Mouse (Mus musculus): ENCODE data around the gene Gimap8. TPM values are rescaled to one million over a fixed set of nuclear protein-coding genes. Genes with fewer than 3 reads are reported as not detected.

Gene Gimap8
- total and polyA plus RNA-seq, 3 experiments: 4.1 to 7.6 (median 7.1) TPM

DNA sequence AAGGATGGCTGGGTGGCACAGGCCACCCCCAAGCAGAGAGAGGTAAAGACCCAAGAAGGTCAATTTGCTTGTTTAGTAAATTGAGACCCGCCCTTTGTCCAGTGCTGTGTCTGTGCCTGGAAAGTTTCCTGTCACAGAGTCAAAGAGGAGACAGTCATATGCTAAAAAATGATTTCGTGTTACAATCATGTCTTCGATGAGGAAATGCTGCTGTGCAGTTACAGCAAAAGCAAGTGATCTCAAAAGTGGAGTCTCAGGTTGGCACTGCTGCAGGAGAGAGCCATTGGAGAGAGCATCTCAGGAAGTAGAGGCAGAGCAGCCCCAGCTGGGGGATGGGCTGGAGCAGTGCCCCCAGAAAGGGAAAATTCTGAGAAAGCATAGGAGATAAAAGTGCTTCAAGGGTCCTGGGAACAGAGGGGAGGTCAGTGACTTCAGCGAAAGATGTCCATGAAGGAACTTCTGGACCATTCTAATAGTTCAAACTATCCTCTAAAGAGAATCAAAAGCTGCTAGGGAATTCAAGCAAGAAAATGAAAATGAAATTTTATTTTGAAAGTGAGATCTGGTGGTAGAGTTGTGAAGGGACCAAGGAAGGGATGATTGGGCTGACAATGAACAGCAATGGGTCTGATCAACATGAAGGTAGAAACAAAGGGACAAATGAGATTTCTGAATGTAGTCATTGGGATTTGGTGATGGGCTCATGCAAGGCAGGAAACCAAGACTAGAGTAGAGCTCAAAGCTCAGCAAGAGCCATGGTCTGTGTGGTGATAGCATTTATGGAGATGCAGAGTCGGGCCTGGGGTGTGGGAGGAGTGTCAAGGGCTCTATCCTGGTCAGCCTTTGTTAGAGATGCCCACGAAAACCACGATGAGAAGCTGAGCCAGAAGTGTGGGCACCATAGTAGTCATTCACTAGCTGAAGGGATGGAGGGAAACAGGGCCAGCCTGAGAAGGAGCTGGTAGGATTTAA lies 38.9 kb downstream of the Gimap8 start:
- Histone ChIP-seq H3K27ac (peak overlapping the region; percentile 93), H3K27me3 (ENCODE audit: control insufficient read depth, insufficient read depth, low read length) (no peaks in the 10 kb centered on the region), H3K9ac (ENCODE audit: low read depth, low read length) (peak overlapping the region; percentile 72), H3K36me3 (ENCODE audit: control insufficient read depth, insufficient read depth, low read length) (peaks cover 21% of the 10 kb centered on the region), H3K4me3 (peak overlapping the region; percentile 39), H3K79me2 (replicated peaks; ENCODE audit: control insufficient read depth, insufficient read depth, low read length) (no peaks in the 10 kb centered on the region), H3K4me1 (ENCODE audit: control insufficient read depth, insufficient read depth, low read length) (peaks cover 11% of the 10 kb centered on the region)
- WGBS: 43% methylated on average over 7 of the region's 7 CpGs
- TF ChIP-seq POLR2A (IDR thresholded peaks at IDR 0.05; ENCODE audit: insufficient read depth, low read depth, low read length) (peak; percentile 27; the same call in 1 of the 2 replicates), CTCF (IDR thresholded peaks at IDR 0.05) (no peak)
- no peak for DNase-seq
- intact Hi-C loops (cut with DNase I): loop anchor here (2.0 kb wide), 1 partner anchor 15 kb away; no protein-coding TSS in a partner anchor

- Histone ChIP-seq H3K36me3 (ENCODE audit: control insufficient read depth, insufficient read depth, low read length) (peaks cover 22% of the 10 kb centered on the region), H3K27me3 (ENCODE audit: control insufficient read depth, insufficient read depth, low read length) (no peaks in the 10 kb centered on the region), H3K79me2 (replicated peaks; ENCODE audit: control insufficient read depth, insufficient read depth, low read length) (no peaks in the 10 kb centered on the region), H3K27ac (peak overlapping the region; percentile 93), H3K4me1 (ENCODE audit: control insufficient read depth, insufficient read depth, low read length) (peaks cover 9% of the 10 kb centered on the region), H3K9ac (ENCODE audit: low read depth, low read length) (no peak overlapping the region), H3K4me3 (no peak overlapping the region; the same call in 1 of the 2 replicates)
- 45% methylated on average over 2 of the region's 2 CpGs for WGBS
- intact Hi-C loops (cut with DNase I): no loop called here
- no peak for DNase-seq
- TF ChIP-seq EP300 (IDR thresholded peaks at IDR 0.05; ENCODE audit: insufficient read depth, low read depth, low read length) (no peak), POLR2A (IDR thresholded peaks at IDR 0.05; ENCODE audit: insufficient read depth, low read depth, low read length) (no peak), CTCF (IDR thresholded peaks at IDR 0.05) (no peak)
Measured at GRCm38 (mm10) chr6:48687077-48687476, 40.0 kb downstream of the Gimap8 start.

- intact Hi-C loops (cut with DNase I): no loop called here
- no peak overlapping the region for H3K4me3 ChIP-seq
- 37% methylated on average over 2 of the region's 2 CpGs for WGBS
- no peaks in the 10 kb centered on the region for H3K79me2 ChIP-seq (replicated peaks; ENCODE audit: control insufficient read depth, insufficient read depth, low read length)
- H3K27ac ChIP-seq: peak overlapping the region; percentile 28; the same call in 1 of the 2 replicates
- no peaks in the 10 kb centered on the region for H3K27me3 ChIP-seq (ENCODE audit: control insufficient read depth, insufficient read depth, low read length)
- H3K36me3 ChIP-seq (ENCODE audit: control insufficient read depth, insufficient read depth, low read length): peaks cover 22% of the 10 kb centered on the region
- H3K9ac ChIP-seq (ENCODE audit: low read depth, low read length): no peak overlapping the region
- no peak for TF ChIP-seq CTCF (IDR thresholded peaks at IDR 0.05)
- no peak for TF ChIP-seq EP300 (IDR thresholded peaks at IDR 0.05; ENCODE audit: insufficient read depth, low read depth, low read length)
- no peak for TF ChIP-seq POLR2A (IDR thresholded peaks at IDR 0.05; ENCODE audit: insufficient read depth, low read depth, low read length)
- H3K4me1 ChIP-seq (ENCODE audit: control insufficient read depth, insufficient read depth, low read length): peaks cover 8% of the 10 kb centered on the region
- no peak for DNase-seq
Measured at GRCm38 (mm10) chr6:48689320-48689719, 42.3 kb downstream of the Gimap8 start.

DNA sequence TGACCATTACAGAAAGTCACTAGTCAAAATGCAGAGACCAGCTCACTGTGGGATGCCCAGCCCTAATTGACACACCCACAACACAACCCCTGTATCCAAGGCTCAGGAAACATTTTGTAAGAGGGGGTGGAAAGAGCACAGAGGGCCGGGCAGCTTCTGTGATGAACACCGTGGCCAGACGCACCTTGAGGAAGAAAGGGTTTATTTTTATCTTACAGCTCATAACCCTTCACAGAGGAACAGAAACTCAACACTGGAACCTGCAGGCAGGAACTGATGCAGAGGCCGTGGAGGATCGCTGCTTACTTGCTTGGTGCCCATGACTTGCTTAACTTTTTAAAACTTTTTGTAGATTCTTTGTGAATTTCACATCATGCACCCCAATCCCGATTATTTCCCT lies 45.9 kb downstream of the Gimap8 start:
- no peak for DNase-seq
- H3K27me3 ChIP-seq (ENCODE audit: control insufficient read depth, insufficient read depth, low read length): no peaks in the 10 kb centered on the region
- H3K27ac ChIP-seq: no peak overlapping the region
- peaks cover 7% of the 10 kb centered on the region for H3K4me1 ChIP-seq (ENCODE audit: control insufficient read depth, insufficient read depth, low read length)
- no peaks in the 10 kb centered on the region for H3K79me2 ChIP-seq (replicated peaks; ENCODE audit: control insufficient read depth, insufficient read depth, low read length)
- TF ChIP-seq CTCF (IDR thresholded peaks at IDR 0.05) (no peak), EP300 (IDR thresholded peaks at IDR 0.05; ENCODE audit: insufficient read depth, low read depth, low read length) (no peak), POLR2A (IDR thresholded peaks at IDR 0.05; ENCODE audit: insufficient read depth, low read depth, low read length) (no peak)
- no peak overlapping the region for H3K4me3 ChIP-seq
- H3K9ac ChIP-seq (ENCODE audit: low read depth, low read length): no peak overlapping the region
- H3K36me3 ChIP-seq (ENCODE audit: control insufficient read depth, insufficient read depth, low read length): peaks cover 26% of the 10 kb centered on the region
- 59% methylated on average over 6 of the region's 6 CpGs for WGBS
- intact Hi-C loops (cut with DNase I): no loop called here

- no peaks in the 10 kb centered on the region for H3K27me3 ChIP-seq (ENCODE audit: control insufficient read depth, insufficient read depth, low read length)
- DNase-seq: no peak
- no peaks in the 10 kb centered on the region for H3K79me2 ChIP-seq (replicated peaks; ENCODE audit: control insufficient read depth, insufficient read depth, low read length)
- intact Hi-C loops (cut with DNase I): no loop called here
- peaks cover 32% of the 10 kb centered on the region for H3K36me3 ChIP-seq (ENCODE audit: control insufficient read depth, insufficient read depth, low read length)
- peak overlapping the region; percentile 90 for H3K27ac ChIP-seq
- H3K4me3 ChIP-seq: no peak overlapping the region
- peaks cover 24% of the 10 kb centered on the region for H3K4me1 ChIP-seq (ENCODE audit: control insufficient read depth, insufficient read depth, low read length)
- no peak for TF ChIP-seq CTCF (IDR thresholded peaks at IDR 0.05)
- TF ChIP-seq POLR2A (IDR thresholded peaks at IDR 0.05; ENCODE audit: insufficient read depth, low read depth, low read length): no peak
- TF ChIP-seq EP300 (IDR thresholded peaks at IDR 0.05; ENCODE audit: insufficient read depth, low read depth, low read length): no peak
- WGBS: 75% methylated on average over 4 of the region's 4 CpGs
- no peak overlapping the region for H3K9ac ChIP-seq (ENCODE audit: low read depth, low read length)
Measured at GRCm38 (mm10) chr6:48696830-48697554, 50.0 kb downstream of the Gimap8 start.
